Mouse (Mus musculus): ENCODE data around the gene Taf1a.
"Not testable (repeated sequence)": the region's sequence is repeated elsewhere in the genome, so short reads cannot be mapped to it uniquely, and the experiment has no call there.

Gene Taf1a

GRCm38 (mm10) chr1:183388426-183389406, at the start of gene Taf1a:
TSS of gene Taf1a (plus strand) at chr1:183388981.
- DNase-seq (ENCODE audit: low read depth), result peak; percentile 98

GRCm38 (mm10) chr1:183342902-183343301, 45.9 kb upstream of the Taf1a start:
- DNase-seq (ENCODE audit: low read depth), result not testable (repeated sequence)

GRCm38 (mm10) chr1:183344886-183345816, 43.6 kb upstream of the Taf1a start:
- peak; percentile 97 for DNase-seq (ENCODE audit: low read depth)

GRCm38 (mm10) chr1:183345817-183346195, 43.0 kb upstream of the Taf1a start:
- DNase-seq (ENCODE audit: low read depth), result no peak

GRCm38 (mm10) chr1:183349840-183350239, 38.9 kb upstream of the Taf1a start:
- peak; percentile 87 for DNase-seq (ENCODE audit: low read depth)

GRCm38 (mm10) chr1:183358901-183359300, 29.9 kb upstream of the Taf1a start:
- no peak for DNase-seq (ENCODE audit: low read depth)

- no peak for DNase-seq (ENCODE audit: low read depth)
These were observed 26.5 kb upstream of the Taf1a start for GRCm38 (mm10) chr1:183362301-183362700.

GRCm38 (mm10) chr1:183362729-183363576, 25.8 kb upstream of the Taf1a start:
- no peak for DNase-seq (ENCODE audit: low read depth)

GRCm38 (mm10) chr1:183363577-183363867, 25.3 kb upstream of the Taf1a start:
- no peak for DNase-seq (ENCODE audit: low read depth)

- DNase-seq (ENCODE audit: low read depth), result no peak
These were observed 22.4 kb upstream of the Taf1a start for GRCm38 (mm10) chr1:183366361-183366760.

GRCm38 (mm10) chr1:183368601-183369400, 20.0 kb upstream of the Taf1a start:
- DNase-seq (ENCODE audit: low read depth), result peak; percentile 68

- peak; percentile 96 for DNase-seq (ENCODE audit: low read depth)
These were observed 19.3 kb upstream of the Taf1a start, which contains the start of gene Mia3 for GRCm38 (mm10) chr1:183369427-183370014. TSS of gene Mia3 (minus strand) at chr1:183369553.

- DNase-seq (ENCODE audit: low read depth), result peak; percentile 28
These were observed 14.1 kb upstream of the Taf1a start for GRCm38 (mm10) chr1:183374728-183375127.

GRCm38 (mm10) chr1:183377045-183377444, 11.7 kb upstream of the Taf1a start:
- no peak for DNase-seq (ENCODE audit: low read depth)

GRCm38 (mm10) chr1:183378321-183378941, 10.3 kb upstream of the Taf1a start:
- no peak for DNase-seq (ENCODE audit: low read depth)

- DNase-seq (ENCODE audit: low read depth), result not testable (repeated sequence)
These were observed 9.4 kb upstream of the Taf1a start for GRCm38 (mm10) chr1:183379376-183379775.

- no peak for DNase-seq (ENCODE audit: low read depth)
These were observed 7.0 kb upstream of the Taf1a start for GRCm38 (mm10) chr1:183381816-183382215.

GRCm38 (mm10) chr1:183382621-183383020, 6.2 kb upstream of the Taf1a start:
- DNase-seq (ENCODE audit: low read depth), result no peak

GRCm38 (mm10) chr1:183387421-183387820, 1.4 kb upstream of the Taf1a start:
- DNase-seq (ENCODE audit: low read depth), result not testable (repeated sequence)

GRCm38 (mm10) chr1:183403396-183403795, 14.6 kb downstream of the Taf1a start:
- DNase-seq (ENCODE audit: low read depth), result no peak
